Mouse (Mus musculus) NIH3T3 (cell line): ENCODE results near the gene Plekhf1.

Experiments
- DNase-seq: peaks from one replicate; pipeline ENCODE4 v3.0.0-alpha.2; 2012; ENCODE audit warnings: low read depth

Gene Plekhf1

GRCm38 (mm10) chr7:38227900-38228298, at the start of gene Plekhf1:
Gene Plekhf1, minus strand, starts transcription at chr7:38228016.
- peak; percentile 97 for DNase-seq

- no peak for DNase-seq
Measured at GRCm38 (mm10) chr7:38272551-38272950, 44.7 kb upstream of the Plekhf1 start.

GRCm38 (mm10) chr7:38271859-38272258, 44.0 kb upstream of the Plekhf1 start:
- no peak for DNase-seq

- DNase-seq, result no peak
Measured at GRCm38 (mm10) chr7:38271511-38271811, 43.6 kb upstream of the Plekhf1 start.

DNA sequence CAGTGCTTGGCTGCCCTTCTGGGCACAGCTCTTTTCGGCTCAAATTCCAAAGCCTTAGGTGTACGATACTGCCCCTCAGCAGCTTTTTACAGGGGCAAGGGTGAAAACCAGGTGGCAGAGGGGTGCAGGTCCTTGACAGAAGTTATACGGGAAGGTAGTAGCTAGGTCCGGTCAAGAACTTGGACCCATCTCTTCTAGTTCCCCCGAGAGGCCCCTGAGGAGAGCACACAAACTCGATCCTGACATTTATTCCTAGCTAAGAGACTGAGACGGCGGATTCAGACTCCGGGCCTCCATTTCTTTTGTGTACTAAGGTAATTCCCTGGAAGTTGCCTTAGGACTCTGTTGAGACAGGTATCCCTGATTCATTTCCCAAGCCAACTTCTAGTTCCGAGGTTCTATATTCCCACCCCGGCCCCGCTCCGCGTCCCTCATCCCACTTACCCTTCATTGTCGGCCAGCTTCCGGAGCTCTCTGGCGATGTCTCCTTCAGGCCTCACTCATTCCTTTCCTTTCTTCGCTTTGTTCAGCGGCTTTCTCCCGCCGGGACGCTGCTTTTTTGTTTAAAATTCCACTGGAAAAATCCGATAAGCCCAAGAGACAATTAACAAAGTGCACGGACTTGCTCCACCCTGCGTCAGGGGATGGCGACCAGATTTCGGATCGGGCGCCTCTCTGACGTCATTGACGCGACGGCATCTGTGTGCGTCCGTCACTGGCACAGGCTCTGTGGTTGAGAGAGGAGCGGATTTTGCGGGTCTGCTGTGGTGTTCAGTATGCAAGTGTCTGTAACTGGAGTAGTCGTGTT, 43.1 kb upstream of the Plekhf1 start, which contains the start of gene Pop4:
Gene Pop4, minus strand, starts transcription at position 721 of the 808 bp plus-strand sequence.
- DNase-seq, result peak; percentile 96

GRCm38 (mm10) chr7:38267006-38267680, 39.3 kb upstream of the Plekhf1 start:
- DNase-seq, result peak; percentile 84

DNA sequence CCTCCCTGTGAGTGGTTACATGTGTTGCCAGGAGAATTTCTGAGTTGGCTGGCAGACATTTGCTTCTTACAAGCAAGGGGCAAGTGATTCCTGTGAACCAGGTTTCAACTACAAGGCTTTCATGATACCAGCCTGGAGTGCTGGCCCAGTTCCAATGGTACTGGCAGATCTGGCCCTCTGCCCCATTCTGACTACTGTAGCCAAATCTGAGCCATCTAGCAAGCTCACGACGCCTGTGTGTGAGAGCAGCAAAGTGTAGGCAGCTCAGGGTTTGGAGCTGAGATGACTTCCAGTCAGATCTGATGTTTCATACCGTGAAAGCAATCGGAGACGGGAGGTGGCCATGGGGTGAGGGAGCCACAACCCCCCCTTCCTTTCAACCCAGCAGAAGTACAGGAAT, 34.6 kb upstream of the Plekhf1 start:
- no peak for DNase-seq

- no peak for DNase-seq
Measured at GRCm38 (mm10) chr7:38259631-38260030, 31.8 kb upstream of the Plekhf1 start.

GRCm38 (mm10) chr7:38253441-38253840, 25.6 kb upstream of the Plekhf1 start:
- no peak for DNase-seq

- DNase-seq, result peak; percentile 31
Measured at GRCm38 (mm10) chr7:38251494-38252216, 23.8 kb upstream of the Plekhf1 start.

GRCm38 (mm10) chr7:38242417-38242816, 14.6 kb upstream of the Plekhf1 start:
- no peak for DNase-seq

- no peak for DNase-seq
Measured at GRCm38 (mm10) chr7:38237140-38237539, 9.3 kb upstream of the Plekhf1 start.

DNA sequence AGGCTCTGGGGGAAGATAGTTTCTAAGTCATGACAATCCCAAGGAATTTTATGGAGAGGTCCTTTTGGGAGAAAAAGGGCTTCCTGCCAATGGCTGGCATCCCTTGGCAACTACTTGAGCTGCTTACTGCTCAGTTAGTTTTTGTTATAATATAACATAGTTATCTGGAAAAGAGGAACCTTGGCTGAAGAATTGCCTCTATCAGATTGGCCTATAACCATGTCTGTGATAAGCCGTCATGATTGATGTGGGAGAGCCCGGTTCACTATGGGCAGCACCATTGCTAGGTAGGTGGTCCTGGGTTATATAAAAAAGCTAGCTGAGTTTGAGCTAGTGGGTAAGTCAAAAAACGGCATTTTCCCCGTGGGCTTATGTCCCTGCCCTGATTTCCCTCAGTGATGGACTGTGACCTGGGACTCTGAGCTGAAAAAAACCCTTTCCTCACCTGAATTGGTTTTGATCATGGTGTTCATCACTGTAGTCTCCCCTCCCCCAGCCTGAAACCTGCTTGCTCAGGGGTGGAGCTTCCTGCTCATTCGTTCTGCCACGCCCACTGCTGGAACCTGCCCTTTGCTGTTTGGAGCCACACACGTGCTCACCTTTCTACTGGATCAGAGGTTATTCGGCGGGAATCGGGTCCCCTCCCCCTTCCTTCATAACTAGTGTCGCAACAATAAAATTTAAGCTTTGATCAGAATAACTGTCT, 8.7 kb upstream of the Plekhf1 start:
- no peak for DNase-seq

- peak; percentile 91 for DNase-seq
Measured at GRCm38 (mm10) chr7:38230285-38230684, 2.5 kb upstream of the Plekhf1 start.

DNA sequence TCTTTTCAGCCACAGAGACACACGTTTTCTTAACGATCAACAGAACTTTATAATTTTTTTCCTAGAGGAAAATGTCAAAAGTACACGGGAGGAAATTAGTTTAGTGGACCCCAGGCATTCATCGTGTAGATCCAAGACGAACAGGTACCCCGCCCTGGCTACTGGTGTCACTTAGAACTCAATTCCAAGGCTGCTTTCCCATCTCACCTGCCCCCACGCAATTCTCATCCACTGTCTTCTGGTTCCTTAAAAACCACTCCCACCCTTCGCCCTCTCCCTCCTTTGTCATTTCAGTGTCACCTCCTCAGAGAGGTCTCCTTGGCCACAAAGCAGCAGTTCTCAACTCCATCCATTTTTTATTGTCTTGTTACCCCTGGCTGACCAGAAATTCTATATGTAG, 513 bp upstream of the Plekhf1 start:
- no peak for DNase-seq

DNA sequence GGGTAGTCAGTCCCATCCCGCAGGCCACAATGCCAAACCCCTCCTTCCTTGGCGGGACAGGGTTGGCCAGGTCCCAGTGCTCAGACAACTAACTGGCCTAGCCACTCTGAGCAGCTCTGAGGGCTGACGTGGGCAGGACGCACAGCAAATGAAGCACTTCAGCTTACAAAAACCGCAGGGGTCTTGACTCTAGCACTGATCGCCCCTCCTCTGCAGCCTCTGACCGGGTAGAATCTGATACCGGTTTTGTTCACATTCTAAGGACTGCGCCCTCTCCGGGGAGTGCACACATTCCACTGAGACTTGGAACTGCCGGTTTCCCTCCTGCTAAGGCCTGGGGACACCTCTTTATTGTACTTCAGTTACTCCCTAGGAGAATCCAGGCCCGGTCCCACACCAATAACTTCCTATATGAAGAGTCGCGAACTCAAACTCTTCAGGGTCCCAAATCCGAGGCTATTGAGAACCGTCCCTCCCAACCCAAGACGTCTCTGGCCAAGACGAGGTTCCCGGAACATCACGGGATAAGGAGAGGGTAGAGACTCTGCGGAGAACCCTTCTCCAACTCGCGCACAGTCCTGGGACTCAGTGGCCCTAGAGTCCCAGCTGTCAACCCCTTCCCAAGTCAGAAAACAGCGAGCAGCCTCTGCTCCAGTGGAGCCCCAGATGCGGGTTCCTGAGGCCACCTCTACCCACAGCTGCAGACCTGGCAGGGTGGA, 476 bp downstream of the Plekhf1 start:
- peak; percentile 92 for DNase-seq

- no peak for DNase-seq
Measured at GRCm38 (mm10) chr7:38226226-38226625, 1.6 kb downstream of the Plekhf1 start.

GRCm38 (mm10) chr7:38224577-38225369, 3.0 kb downstream of the Plekhf1 start:
- peak; percentile 48 for DNase-seq

DNA sequence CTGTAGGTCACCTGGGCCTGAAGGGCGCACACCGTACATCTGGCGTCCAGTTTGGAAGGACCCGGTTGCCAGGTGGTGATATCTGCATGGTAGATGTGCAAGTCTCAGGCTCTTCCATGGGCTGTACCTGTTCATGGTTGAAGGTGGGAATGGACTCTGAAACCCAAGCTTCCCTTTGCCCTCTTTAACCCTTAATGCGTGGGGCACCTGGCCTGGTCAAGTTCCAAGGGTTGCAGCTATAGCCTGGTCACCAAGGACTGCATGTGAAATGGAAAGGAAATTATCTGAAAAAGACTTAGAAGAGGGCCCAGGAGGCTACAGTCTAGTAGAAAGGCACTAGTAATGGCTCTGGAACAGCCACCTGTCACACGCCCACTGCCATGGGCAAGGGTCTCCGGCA, 7.0 kb downstream of the Plekhf1 start:
- DNase-seq, result no peak

DNA sequence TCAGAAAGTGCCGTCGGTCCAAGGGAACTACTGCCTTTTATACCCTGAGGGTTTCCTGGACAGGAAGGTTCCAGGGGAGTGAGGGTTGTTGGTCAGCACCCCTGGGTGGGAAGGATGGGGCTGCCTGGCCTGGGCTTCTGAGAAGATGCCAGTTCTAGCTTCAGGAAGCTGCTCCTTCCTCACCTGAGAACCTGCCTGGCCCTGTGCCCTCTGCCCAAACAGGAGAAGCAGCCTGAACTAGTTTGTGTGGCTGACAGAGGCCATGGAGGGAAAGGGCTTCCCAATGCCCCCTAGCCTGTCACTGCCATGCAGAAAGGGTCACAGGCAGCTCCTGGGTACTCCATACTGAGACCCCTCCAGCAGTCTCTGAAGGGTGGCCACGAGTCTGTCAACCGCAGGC, 8.3 kb downstream of the Plekhf1 start:
- DNase-seq, result no peak
